Mouse (Mus musculus) cerebellum, adult 2 months (tissue): ENCODE results near the gene Lca5.

Experiments used
- CTCF ChIP-seq: fragments of 200-500 bp; IDR thresholded peaks from 2 replicates; pipeline ENCODE4 v1.5.1; 2011; ENCODE audit warnings: low read depth, mild to moderate bottlenecking, control low read depth, low read length, moderate library complexity, borderline replicate concordance; ENCODE audit not compliant: insufficient read depth
- POLR2A ChIP-seq: fragments of 200-500 bp; IDR thresholded peaks from 2 replicates; pipeline ENCODE4 v1.6.1; 2011; ENCODE audit warnings: low read length, control low read depth, borderline replicate concordance; ENCODE audit not compliant: insufficient read depth

DNA sequence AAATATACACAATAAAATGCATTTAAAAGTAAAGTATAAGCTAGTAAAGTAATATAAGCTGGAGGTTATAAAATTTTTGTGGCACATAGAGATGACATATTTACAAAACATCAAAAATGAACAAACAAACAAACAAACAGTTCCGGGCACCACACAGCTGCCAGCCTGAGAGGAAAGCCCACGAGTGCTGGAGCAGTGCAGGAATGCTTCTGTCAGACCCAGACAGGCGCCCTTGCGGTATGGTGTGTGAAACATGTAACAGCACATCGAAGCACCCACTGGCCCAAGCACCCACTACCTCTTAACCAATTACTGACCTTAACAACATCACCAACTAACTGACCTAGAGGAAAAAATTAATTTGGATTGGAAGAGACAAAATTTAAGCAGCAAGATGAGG, 22.0 kb downstream of the Lca5 start:
- TF ChIP-seq POLR2A: no peak
- TF ChIP-seq CTCF: no peak
